Mouse (Mus musculus): Measurements from ENCODE around the gene Irak2. TPM values are rescaled to one million over a fixed set of nuclear protein-coding genes. Genes with fewer than 3 reads are reported as not detected.
A peak's percentile ranks its signal among the peaks of the same experiment; 100 is the strongest.

Gene Irak2
- polyA plus RNA-seq, 1 experiment: 45.9 TPM

DNA sequence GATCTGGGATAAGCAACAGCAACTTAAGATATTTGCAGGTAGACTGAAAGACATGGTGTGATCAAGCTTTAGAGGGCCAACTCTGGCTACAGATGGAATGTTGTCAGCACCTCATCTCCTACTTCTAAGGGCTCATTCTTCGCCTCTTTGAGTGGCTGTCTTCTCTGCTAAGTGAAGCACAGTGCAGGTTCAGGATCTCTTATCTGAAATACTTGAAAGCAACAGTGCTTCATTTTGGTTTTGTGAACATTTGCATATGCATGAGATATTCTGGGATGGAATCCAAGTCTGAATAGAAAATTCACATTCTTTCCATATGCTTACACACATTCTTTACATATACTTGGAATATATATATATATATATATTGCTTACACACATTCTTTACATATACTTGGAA lies 104.1 kb downstream of the Irak2 start:
- Histone ChIP-seq H3ac (ENCODE audit: control insufficient read depth, insufficient read length, low read depth) (no peak overlapping the region), H3K79me3 (ENCODE audit: low read depth) (peaks cover 30% of the 10 kb centered on the region), H3K4me3 (ENCODE audit: insufficient read depth, poor library complexity, severe bottlenecking) (no peak overlapping the region), H3K79me2 (ENCODE audit: control insufficient read depth, insufficient read depth) (peaks cover 34% of the 10 kb centered on the region), H3K27me3 (ENCODE audit: control insufficient read depth, insufficient read depth, insufficient read length) (peaks cover 37% of the 10 kb centered on the region), H3K36me3 (ENCODE audit: control insufficient read depth, insufficient read depth) (peaks cover 15% of the 10 kb centered on the region)
- TF ChIP-seq CTCF (IDR thresholded peaks at IDR 0.05; ENCODE audit: control insufficient read depth, insufficient read depth, insufficient read length): no peak
- TF ChIP-seq FOSL1 (IDR thresholded peaks at IDR 0.05; ENCODE audit: insufficient read depth, low read length, poor library complexity, severe bottlenecking): no peak
- TF ChIP-seq MAX (IDR thresholded peaks at IDR 0.05): no peak
- TF ChIP-seq CEBPB (IDR thresholded peaks at IDR 0.05; ENCODE audit: low read depth): no peak
- no peak for TF ChIP-seq USF1 (IDR thresholded peaks at IDR 0.05; ENCODE audit: low read depth)
- TF ChIP-seq MYOD1 (IDR thresholded peaks at IDR 0.05; ENCODE audit: control insufficient read depth, insufficient read length, low read depth): no peak
- TF ChIP-seq MYOG (IDR thresholded peaks at IDR 0.05; ENCODE audit: control insufficient read depth, extremely low read depth, insufficient read length): no peak

- TF ChIP-seq FOSL1 (IDR thresholded peaks at IDR 0.05; ENCODE audit: insufficient read depth, low read length, poor library complexity, severe bottlenecking) (no peak), MYOG (IDR thresholded peaks at IDR 0.05; ENCODE audit: control insufficient read depth, extremely low read depth, insufficient read length) (no peak)
Measured at GRCm38 (mm10) chr6:113743111-113743510, 104.8 kb downstream of the Irak2 start.

More at GRCm38 (mm10) chr6:113743111-113743510, 104.8 kb downstream of the Irak2 start:
- peaks cover 23% of the 10 kb centered on the region for H3K79me3 ChIP-seq (ENCODE audit: low read depth)
- peaks cover 43% of the 10 kb centered on the region for H3K27me3 ChIP-seq (ENCODE audit: control insufficient read depth, insufficient read depth, insufficient read length)
- peaks cover 26% of the 10 kb centered on the region for H3K79me2 ChIP-seq (ENCODE audit: control insufficient read depth, insufficient read depth)
- H3ac ChIP-seq (ENCODE audit: control insufficient read depth, insufficient read length, low read depth): no peak overlapping the region
- peaks cover 7% of the 10 kb centered on the region for H3K36me3 ChIP-seq (ENCODE audit: control insufficient read depth, insufficient read depth)
- no peak overlapping the region for H3K4me3 ChIP-seq (ENCODE audit: insufficient read depth, poor library complexity, severe bottlenecking)

Small RNA genes lying within 50 kb of the gene (microRNA-seq; reads per million reads assigned to microRNA genes)
- 0.96 reads per million, percentile 20 among the genes with 10 or more reads in this experiment for gene Mir7042 (ENCODE audit: borderline microRNAs expressed)

Other genes starting within 250 kb of the Irak2 start
- gene Ttll3, start 249.2 kb upstream of the Irak2 start, polyA plus RNA-seq (2012; fragmentation: generic; extraction: Trizol): 1.6 TPM
- gene Rpusd3, start 219.1 kb upstream of the Irak2 start, polyA plus RNA-seq (2012; fragmentation: generic; extraction: Trizol): 8.8 TPM
- gene Cidec, start 202.7 kb upstream of the Irak2 start, polyA plus RNA-seq (2012; fragmentation: generic; extraction: Trizol): not detected
- gene Jagn1, start 195.9 kb upstream of the Irak2 start, polyA plus RNA-seq (2012; fragmentation: generic; extraction: Trizol): 76.4 TPM
- not detected for gene Il17re, start 180.0 kb upstream of the Irak2 start, polyA plus RNA-seq (2012; fragmentation: generic; extraction: Trizol)
- 36.2 TPM for gene Il17rc, start 167.0 kb upstream of the Irak2 start, polyA plus RNA-seq (2012; fragmentation: generic; extraction: Trizol)
- 16.4 TPM for gene Creld1, start 155.2 kb upstream of the Irak2 start, polyA plus RNA-seq (2012; fragmentation: generic; extraction: Trizol)
- 0.04 TPM for gene Prrt3, start 136.5 kb upstream of the Irak2 start, polyA plus RNA-seq (2012; fragmentation: generic; extraction: Trizol)
- 68.3 TPM for gene Emc3, start 106.8 kb upstream of the Irak2 start, polyA plus RNA-seq (2012; fragmentation: generic; extraction: Trizol)
- 4.8 TPM for gene Fancd2, start 106.8 kb upstream of the Irak2 start, polyA plus RNA-seq (2012; fragmentation: generic; extraction: Trizol)
- 0.07 TPM for gene Fancd2os, start 37.8 kb upstream of the Irak2 start, polyA plus RNA-seq (2012; fragmentation: generic; extraction: Trizol)
- 200 TPM for gene Brk1, start 33.7 kb upstream of the Irak2 start, polyA plus RNA-seq (2012; fragmentation: generic; extraction: Trizol)
- 13.6 TPM for gene Vhl, start 14.5 kb upstream of the Irak2 start, polyA plus RNA-seq (2012; fragmentation: generic; extraction: Trizol)
- 41.0 TPM for gene Tatdn2, start 58.6 kb downstream of the Irak2 start, polyA plus RNA-seq (2012; fragmentation: generic; extraction: Trizol)
- 0.33 TPM for gene Ghrl, start 81.4 kb downstream of the Irak2 start, polyA plus RNA-seq (2012; fragmentation: generic; extraction: Trizol)
- gene Sec13, start 102.3 kb downstream of the Irak2 start, polyA plus RNA-seq (2012; fragmentation: generic; extraction: Trizol): 271 TPM

Measured in C2C12 (cell line).